Mouse (Mus musculus): ENCODE results near the gene Mmp7.

Gene Mmp7

GRCm38 (mm10) chr9:7744156-7744555 is 52.3 kb downstream of the Mmp7 start:
- no peak for DNase-seq (ENCODE audit: low spot score in 2 of 2)

GRCm38 (mm10) chr9:7748881-7749280 is 57.0 kb downstream of the Mmp7 start:
- no peak for DNase-seq (ENCODE audit: low spot score in 2 of 2)

Data from frontal cortex, postnatal 14 days (tissue).